Mouse (Mus musculus): ENCODE results near the gene Gm20388.

- TF ChIP-seq CTCF (IDR thresholded peaks at IDR 0.05; ENCODE audit: low read depth) (no peak), EP300 (IDR thresholded peaks at IDR 0.05; ENCODE audit: low read depth) (no peak)
These were observed 2414.6 kb downstream of the Gm20388 start for GRCm38 (mm10) chr8:122325196-122325595.
